Mouse (Mus musculus) embryonic facial prominence, embryonic 10.5 days (tissue): ENCODE measurements at regions not wholly inside any gene's neighbourhood (a gene's known extent, or its start where the extent isn't known, plus 50 kb on each side); places are given as distances from the start of the nearest gene placed in this dataset.

Experiments used
- DNase-seq: peaks from one replicate; pipeline ENCODE4 v3.0.0-alpha.2; 2017; ENCODE audit warnings: low spot score
- H3K27ac ChIP-seq: fragments of 300-500 bp; sonication (generic); replicated peaks from 2 replicates; pipeline ENCODE4 v1.5.1; 2016; ENCODE audit warnings: mild to moderate bottlenecking
- H3K27me3 ChIP-seq: fragments of 300-500 bp; sonication (generic); replicated peaks from 2 replicates; pipeline ENCODE4 v1.6.1; 2016; ENCODE audit warnings: low read depth, mild to moderate bottlenecking; ENCODE audit not compliant: poor library complexity, severe bottlenecking
- H3K36me3 ChIP-seq: fragments of 300-500 bp; sonication (generic); replicated peaks from 2 replicates; pipeline ENCODE4 v1.6.1; 2016; ENCODE audit warnings: mild to moderate bottlenecking, moderate library complexity
- H3K4me1 ChIP-seq: fragments of 300-500 bp; sonication (generic); 2 replicates; pipeline ENCODE4 v1.6.1; 2016
- H3K4me3 ChIP-seq: fragments of 300-500 bp; sonication (generic); 2 replicates; pipeline ENCODE4 v1.5.1; 2016; ENCODE audit warnings: mild to moderate bottlenecking, moderate library complexity
- H3K9me3 ChIP-seq: fragments of 300-500 bp; sonication (generic); 2 replicates; pipeline ENCODE4 v1.6.1; 2016; ENCODE audit warnings: mild to moderate bottlenecking
- WGBS: fragments of 180-500 bp; shearing (Covaris S2); methylation state at CpG from one replicate; pipeline ENCODE4 v1.1.7; 2016; 5-methylcytosine and 5-hydroxymethylcytosine counted together

DNA sequence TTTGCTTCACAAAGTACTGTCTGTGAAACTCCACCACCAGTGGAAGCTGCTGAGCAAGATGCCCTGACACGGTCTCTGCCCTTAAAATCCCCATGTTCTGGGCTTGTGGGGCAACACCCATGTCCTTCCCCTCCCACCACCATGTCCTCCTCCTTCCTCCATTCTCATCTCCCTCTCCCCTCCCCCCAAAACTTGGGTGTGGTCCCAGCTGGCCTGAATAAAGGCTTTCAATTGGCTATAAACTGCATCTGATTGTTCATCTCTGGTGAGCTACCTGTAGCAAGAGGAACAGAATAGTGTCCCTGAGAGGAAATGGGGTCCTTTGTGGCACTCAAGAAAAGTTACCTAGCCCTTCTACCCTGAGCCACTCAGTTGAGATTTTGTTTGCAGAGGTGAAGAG, 91.8 kb downstream of the Slc16a9 start:
- no peak for DNase-seq
- Histone ChIP-seq H3K4me3 (no peak overlapping the region), H3K4me1 (0 out of 2 replicates have a peak, but pooled peaks cover 3% of the 10 kb centered on the region), H3K27ac (no peak overlapping the region), H3K27me3 (no peaks in the 10 kb centered on the region), H3K9me3 (peaks cover 11% of the 10 kb centered on the region), H3K36me3 (no peaks in the 10 kb centered on the region)
- WGBS: 89% methylated on average over 1 of the region's 1 CpGs

DNA sequence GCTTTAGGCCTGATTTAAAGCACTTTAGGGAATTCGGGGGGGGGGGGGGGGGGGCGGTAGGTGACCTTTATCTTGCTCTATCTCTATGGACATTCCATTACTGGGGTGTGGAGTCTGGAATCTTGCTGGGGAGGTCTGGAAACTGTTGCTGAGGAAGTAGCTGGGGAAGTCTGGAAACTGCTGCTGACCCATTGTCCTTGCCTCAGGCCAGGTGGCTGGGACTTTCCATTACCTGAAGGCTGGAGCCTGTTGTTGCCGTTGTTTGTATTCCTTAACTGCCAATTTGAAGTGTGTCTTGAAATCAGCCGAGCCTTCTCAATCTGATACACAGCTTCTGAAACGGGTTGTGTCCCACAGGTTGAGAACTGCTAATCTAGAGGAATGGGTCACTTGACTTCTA, 80.9 kb upstream of the Fam13c start:
- Histone ChIP-seq H3K4me3 (no peak overlapping the region), H3K27me3 (no peaks in the 10 kb centered on the region), H3K27ac (no peak overlapping the region), H3K9me3 (no peaks in the 10 kb centered on the region), H3K4me1 (no peaks in the 10 kb centered on the region), H3K36me3 (no peaks in the 10 kb centered on the region)
- 81% methylated on average over 5 of the region's 5 CpGs for WGBS
- no peak for DNase-seq

DNA sequence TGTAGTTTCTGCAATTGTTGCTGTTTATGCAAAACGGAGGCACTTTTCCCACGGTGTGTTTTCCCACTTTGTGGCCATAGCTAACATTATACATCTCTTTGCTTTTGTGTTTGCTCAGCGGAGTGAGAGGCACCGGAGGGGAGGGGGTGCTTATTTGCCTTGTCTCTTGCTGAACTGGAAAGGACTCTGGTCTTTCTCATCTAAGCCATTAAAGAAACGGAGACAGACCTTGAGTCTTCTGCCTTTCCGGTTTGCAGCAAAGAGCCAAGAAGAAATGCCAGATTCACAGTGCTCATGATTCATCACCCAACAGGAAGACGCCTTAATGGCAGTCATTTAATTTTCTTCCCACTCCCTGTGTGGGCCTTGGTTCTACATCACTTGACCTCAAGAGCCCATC, 80.4 kb upstream of the Fam13c start:
- Histone ChIP-seq H3K9me3 (no peaks in the 10 kb centered on the region), H3K27ac (no peak overlapping the region), H3K4me1 (no peaks in the 10 kb centered on the region), H3K36me3 (no peaks in the 10 kb centered on the region), H3K4me3 (no peak overlapping the region), H3K27me3 (no peaks in the 10 kb centered on the region)
- WGBS: 86% methylated on average over 7 of the region's 7 CpGs
- no peak for DNase-seq

DNA sequence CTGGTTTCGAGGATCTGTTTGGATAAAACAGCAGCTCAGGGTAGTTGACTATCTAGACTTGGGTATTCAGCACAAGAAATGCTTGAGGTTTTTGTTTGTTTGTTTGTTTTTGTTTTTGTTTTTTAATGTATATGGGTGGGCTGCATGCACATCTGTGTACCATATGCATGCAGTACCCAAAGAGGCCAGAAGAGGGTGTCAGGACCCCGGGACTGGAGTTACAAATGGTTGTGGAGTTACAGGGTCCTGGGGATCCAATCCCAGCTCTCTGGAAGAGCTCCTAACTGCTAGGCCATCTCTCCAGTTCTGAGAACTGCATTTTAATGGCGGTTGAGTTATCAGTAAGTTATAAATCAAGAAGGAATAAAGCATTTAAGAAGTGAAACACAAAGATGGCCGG, 77.2 kb upstream of the Fam13c start:
- Histone ChIP-seq H3K4me3 (no peak overlapping the region), H3K27me3 (no peaks in the 10 kb centered on the region), H3K4me1 (no peaks in the 10 kb centered on the region), H3K36me3 (no peaks in the 10 kb centered on the region), H3K27ac (no peak overlapping the region), H3K9me3 (no peaks in the 10 kb centered on the region)
- WGBS: 71% methylated on average over 4 of the region's 4 CpGs
- DNase-seq: peak; percentile 45

DNA sequence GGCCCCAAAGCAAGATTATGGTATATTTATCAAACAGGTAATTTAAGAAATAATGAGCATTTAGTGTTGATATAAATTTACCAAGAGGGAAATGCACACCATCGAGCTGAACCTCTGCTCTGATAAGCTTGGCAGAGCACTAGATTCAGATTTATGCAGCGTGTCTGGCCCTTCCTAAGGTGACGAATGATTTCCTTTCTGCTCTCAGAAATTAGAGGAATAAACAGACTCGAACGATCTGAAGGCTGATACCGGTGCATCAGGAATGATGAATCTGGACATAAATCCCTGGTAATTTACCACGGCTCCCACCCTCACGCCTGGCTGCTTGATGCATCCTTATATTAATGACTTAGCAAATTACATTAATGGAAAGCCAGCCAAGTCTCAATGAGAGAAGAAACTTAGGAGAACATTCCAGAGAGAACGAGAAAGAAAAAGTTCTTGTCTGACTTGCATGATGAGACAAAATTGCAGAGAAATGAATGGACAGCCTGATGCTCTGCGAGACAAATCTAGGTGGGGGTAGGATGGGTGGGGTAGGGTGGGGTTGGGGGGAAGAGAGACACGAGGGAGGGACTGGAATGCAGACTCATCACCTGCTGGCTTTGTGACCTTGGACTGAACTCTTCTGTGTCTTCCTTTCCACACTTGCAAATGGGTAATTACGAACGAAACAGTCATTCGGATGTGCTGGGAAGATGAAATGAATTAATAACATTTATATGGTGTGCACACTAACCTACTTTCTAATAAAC, 75.9 kb upstream of the Fam13c start:
- 87% methylated on average over 14 of the region's 14 CpGs for WGBS
- peaks cover 4% of the 10 kb centered on the region; the same call in 1 of the 2 replicates for H3K4me1 ChIP-seq
- H3K36me3 ChIP-seq: no peaks in the 10 kb centered on the region
- no peaks in the 10 kb centered on the region for H3K9me3 ChIP-seq
- no peak overlapping the region for H3K4me3 ChIP-seq
- DNase-seq: no peak
- H3K27ac ChIP-seq: no peak overlapping the region
- H3K27me3 ChIP-seq: no peaks in the 10 kb centered on the region

DNA sequence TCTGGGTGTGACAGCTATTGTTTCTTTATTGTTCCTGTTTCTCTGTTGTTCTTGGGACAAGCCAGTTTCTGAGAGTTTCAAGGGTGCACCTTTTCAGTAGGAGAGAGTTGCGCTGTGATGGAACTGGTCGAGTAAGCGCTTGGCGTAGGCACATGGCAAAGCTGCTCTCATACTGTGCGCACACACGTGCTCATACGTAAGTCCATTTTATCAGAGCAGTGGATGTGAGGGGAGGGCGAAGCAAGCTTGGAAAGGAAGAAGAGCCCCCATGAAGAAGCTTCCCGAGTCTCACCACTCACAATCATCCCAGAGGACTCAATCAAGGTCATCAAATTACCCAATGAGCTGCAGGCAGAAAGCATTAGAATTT, 75.3 kb upstream of the Fam13c start:
- no peaks in the 10 kb centered on the region for H3K36me3 ChIP-seq
- H3K9me3 ChIP-seq: no peaks in the 10 kb centered on the region
- no peak overlapping the region for H3K4me3 ChIP-seq
- H3K4me1 ChIP-seq: peaks cover 4% of the 10 kb centered on the region; the same call in 1 of the 2 replicates
- H3K27me3 ChIP-seq: no peaks in the 10 kb centered on the region
- no peak overlapping the region for H3K27ac ChIP-seq
- 90% methylated on average over 9 of the region's 9 CpGs for WGBS
- DNase-seq: no peak

DNA sequence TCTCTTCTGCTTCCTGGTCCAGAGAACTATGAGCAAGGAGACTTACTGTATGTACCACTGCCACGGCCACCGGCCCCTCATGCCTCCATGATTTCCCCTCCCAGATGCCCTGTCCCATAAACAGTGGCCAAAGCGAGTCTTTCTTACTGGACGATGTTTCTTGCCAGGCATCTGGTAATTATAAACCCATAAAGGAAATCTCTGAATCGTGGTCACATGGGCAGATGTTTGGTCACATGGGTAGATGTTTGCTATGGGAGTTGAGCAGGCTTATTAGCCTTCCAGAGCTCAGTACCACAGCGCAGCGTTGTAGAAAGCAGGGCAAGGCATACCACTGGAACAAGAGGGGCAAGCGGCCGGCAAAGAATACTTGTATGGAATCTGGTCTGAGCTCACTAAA, 74.8 kb upstream of the Fam13c start:
- Histone ChIP-seq H3K9me3 (no peaks in the 10 kb centered on the region), H3K36me3 (no peaks in the 10 kb centered on the region), H3K27ac (no peak overlapping the region), H3K4me3 (no peak overlapping the region), H3K27me3 (no peaks in the 10 kb centered on the region), H3K4me1 (peaks cover 4% of the 10 kb centered on the region; the same call in 1 of the 2 replicates)
- WGBS: 88% methylated on average over 9 of the region's 9 CpGs
- DNase-seq: no peak

DNA sequence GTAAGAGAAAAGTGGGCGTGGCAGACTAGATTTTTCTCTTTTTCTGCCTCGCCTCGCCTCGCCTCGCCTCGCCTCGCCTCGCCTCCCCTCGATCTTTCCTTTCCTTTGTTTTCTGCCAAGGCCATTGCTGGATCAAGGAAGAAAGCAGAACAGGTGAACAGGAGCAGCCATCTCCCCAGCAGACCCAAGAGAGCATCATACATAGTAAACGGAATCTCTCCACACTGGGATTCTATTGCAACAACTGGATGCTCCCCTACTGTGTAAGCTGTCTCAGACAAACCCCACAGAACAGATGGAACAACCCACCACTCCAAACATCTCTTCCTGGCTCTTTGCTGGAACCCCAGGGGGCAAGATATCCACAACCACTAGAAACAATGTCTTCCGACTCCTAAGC, 72.4 kb upstream of the Fam13c start:
- no peaks in the 10 kb centered on the region for H3K9me3 ChIP-seq
- 77% methylated on average over 11 of the region's 11 CpGs for WGBS
- no peaks in the 10 kb centered on the region for H3K36me3 ChIP-seq
- DNase-seq: no peak
- no peak overlapping the region for H3K4me3 ChIP-seq
- H3K27me3 ChIP-seq: no peaks in the 10 kb centered on the region
- H3K27ac ChIP-seq: no peak overlapping the region
- H3K4me1 ChIP-seq: peaks cover 4% of the 10 kb centered on the region; the same call in 1 of the 2 replicates

DNA sequence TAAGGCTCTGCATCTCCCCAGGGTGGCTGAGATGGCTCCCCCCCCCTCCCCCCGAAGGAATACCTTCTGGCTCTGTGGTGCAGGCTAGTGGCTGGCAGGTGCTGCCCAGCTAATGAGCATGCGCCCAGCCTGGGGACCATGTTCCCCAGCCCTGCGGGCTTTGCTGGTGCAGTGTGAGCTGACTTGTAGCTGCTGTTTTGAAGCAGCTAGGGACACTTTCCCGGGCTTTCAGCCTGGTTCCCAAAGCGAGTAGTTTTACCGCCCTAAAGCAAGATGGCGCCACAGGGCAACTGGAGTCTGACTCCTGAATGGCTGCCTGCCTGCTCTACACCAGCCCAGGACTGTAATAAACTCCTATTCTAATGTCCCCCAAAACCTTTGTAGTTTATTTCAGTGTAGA, 71.6 kb upstream of the Fam13c start:
- Histone ChIP-seq H3K4me3 (no peak overlapping the region), H3K4me1 (peaks cover 4% of the 10 kb centered on the region; the same call in 1 of the 2 replicates), H3K27me3 (no peaks in the 10 kb centered on the region), H3K9me3 (no peaks in the 10 kb centered on the region), H3K27ac (no peak overlapping the region), H3K36me3 (no peaks in the 10 kb centered on the region)
- WGBS: 27% methylated on average over 7 of the region's 7 CpGs
- peak; percentile 54 for DNase-seq

DNA sequence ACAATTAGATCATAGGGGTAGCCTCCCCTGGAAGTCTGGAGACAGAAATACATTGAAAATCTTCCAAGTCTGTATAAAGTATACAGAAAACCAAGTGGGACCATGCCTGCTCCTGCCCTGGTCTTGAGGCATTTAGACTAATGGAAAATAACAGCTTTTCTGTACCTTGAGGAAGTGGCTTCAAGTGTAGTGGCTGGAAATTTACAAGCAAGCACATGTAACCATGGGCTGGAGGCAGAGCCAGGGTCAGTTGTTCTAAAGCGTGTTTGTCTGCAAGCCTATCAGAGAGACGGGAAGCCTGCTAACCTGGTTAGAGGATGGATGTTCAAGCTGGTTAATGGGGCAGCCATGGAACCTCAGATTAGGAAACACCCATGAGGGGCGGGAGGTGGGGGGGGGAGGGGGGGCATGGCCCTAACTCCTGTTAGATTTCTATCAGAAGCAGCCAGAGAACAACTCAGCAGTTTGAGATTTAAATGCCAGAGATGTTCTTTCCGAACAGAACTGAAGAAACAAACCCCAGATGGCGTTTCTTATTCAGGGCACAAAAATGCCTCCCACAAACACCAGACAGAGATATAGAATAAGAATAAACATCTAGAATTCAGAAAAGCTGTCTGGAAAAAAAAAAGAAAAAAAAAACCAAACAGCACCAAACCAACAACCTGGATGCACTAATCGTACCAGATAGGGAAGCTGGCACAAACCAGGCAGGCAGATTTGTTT, 67.7 kb upstream of the Fam13c start:
- Histone ChIP-seq H3K9me3 (no peaks in the 10 kb centered on the region), H3K27ac (no peak overlapping the region), H3K4me3 (no peak overlapping the region), H3K4me1 (peaks cover 4% of the 10 kb centered on the region; the same call in 1 of the 2 replicates), H3K27me3 (no peaks in the 10 kb centered on the region), H3K36me3 (no peaks in the 10 kb centered on the region)
- DNase-seq: no peak
- WGBS: 83% methylated on average over 6 of the region's 6 CpGs

DNA sequence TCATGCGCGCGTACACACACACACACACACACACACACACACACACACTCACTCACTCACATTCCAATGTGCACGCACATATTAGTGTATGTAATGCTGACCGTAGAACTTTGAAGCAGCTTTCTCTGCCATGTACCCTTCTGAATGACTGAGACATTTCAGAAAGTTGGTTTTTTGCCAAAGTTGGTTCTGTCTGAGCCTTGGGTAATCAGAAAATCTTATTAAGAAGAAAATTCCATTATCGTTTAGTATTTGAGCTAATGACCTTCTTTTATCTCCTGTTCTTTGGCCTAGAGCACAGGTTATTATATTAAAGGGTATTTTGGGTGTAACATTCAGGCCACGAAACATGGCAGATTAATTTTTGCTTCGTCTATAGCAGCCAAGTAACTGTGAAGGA, 67.1 kb upstream of the Fam13c start:
- no peak overlapping the region for H3K4me3 ChIP-seq
- H3K4me1 ChIP-seq: peaks cover 4% of the 10 kb centered on the region; the same call in 1 of the 2 replicates
- no peaks in the 10 kb centered on the region for H3K27me3 ChIP-seq
- no peak overlapping the region for H3K27ac ChIP-seq
- WGBS: 94% methylated on average over 8 of the region's 8 CpGs
- DNase-seq: no peak
- no peaks in the 10 kb centered on the region for H3K36me3 ChIP-seq
- no peaks in the 10 kb centered on the region for H3K9me3 ChIP-seq

DNA sequence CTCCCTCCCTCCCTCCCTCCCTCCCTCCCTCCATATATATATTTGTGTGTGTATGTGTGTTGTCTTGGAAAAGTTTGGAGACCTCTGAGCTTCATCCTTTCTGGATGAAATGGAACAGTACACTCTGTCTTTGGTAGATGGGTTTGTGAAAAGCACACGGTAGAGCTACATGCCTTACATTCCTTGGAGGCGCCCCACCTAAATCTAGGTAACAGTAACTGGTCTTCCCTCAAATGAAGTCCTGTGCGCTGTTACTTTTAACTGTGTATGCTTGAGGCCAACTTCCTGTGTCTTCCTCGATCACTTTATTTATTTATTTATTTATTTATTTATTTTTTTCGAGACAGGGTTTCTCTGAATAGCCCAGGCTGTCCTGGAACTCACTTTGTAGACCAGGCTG, 66.4 kb upstream of the Fam13c start:
- no peaks in the 10 kb centered on the region for H3K4me1 ChIP-seq
- H3K27me3 ChIP-seq: no peaks in the 10 kb centered on the region
- 89% methylated on average over 5 of the region's 5 CpGs for WGBS
- no peak overlapping the region for H3K27ac ChIP-seq
- no peaks in the 10 kb centered on the region for H3K36me3 ChIP-seq
- no peak for DNase-seq
- H3K9me3 ChIP-seq: no peaks in the 10 kb centered on the region
- H3K4me3 ChIP-seq: no peak overlapping the region

DNA sequence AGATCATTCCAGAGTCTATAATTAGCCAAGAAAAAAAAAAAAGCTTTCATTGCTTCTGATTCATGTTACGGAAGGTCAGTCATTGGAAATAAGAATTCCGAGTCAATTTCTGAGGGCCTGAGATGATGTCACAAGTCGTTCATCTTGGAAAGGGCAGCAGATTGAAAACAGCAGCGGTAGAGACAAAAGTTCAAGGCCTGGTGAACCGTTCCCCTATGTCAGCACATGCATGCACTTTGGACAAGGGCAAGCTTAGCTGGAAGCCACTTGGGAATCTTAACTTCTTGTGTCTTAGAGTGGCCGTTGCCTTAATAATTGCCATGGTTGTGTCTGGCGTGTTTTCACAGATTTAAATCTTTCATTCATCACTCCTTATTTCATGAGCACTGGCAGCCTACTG, 65.6 kb upstream of the Fam13c start:
- no peak for DNase-seq
- Histone ChIP-seq H3K9me3 (no peaks in the 10 kb centered on the region), H3K27ac (no peak overlapping the region), H3K4me3 (no peak overlapping the region), H3K36me3 (no peaks in the 10 kb centered on the region), H3K4me1 (no peaks in the 10 kb centered on the region), H3K27me3 (no peaks in the 10 kb centered on the region)
- 82% methylated on average over 7 of the region's 7 CpGs for WGBS
